Mouse (Mus musculus) midbrain, embryonic 15.5 days (tissue): ENCODE results near the gene Gm21731. TPM values are rescaled to one million over a fixed set of nuclear protein-coding genes. Genes with fewer than 3 reads are reported as not detected.
"Not testable (repeated sequence)": the region's sequence is repeated elsewhere in the genome, so short reads cannot be mapped to it uniquely, and the experiment has no call there.

Experiments
- ATAC-seq: fragments of 200-750 bp; cut with Nextera tagmentation; replicated peaks from 2 replicates; pipeline ENCODE4 v1.8.0; 2017; ENCODE audit warnings: moderate TSS enrichment
- H3K27ac ChIP-seq: fragments of 300-500 bp; sonication (generic); 2 replicates; pipeline ENCODE4 v1.5.1; 2015; ENCODE audit warnings: mild to moderate bottlenecking, inconsistent platforms
- H3K27me3 ChIP-seq: fragments of 300-500 bp; sonication (generic); replicated peaks from 2 replicates; pipeline ENCODE4 v1.6.1; 2015; ENCODE audit warnings: inconsistent platforms
- H3K36me3 ChIP-seq: fragments of 300-500 bp; sonication (generic); replicated peaks from 2 replicates; pipeline ENCODE4 v1.6.1; 2015; ENCODE audit warnings: inconsistent platforms
- H3K4me1 ChIP-seq: fragments of 300-500 bp; sonication (generic); 2 replicates; pipeline ENCODE4 v1.6.1; 2015; ENCODE audit warnings: inconsistent platforms
- H3K4me2 ChIP-seq: fragments of 300-500 bp; sonication (generic); 2 replicates; pipeline ENCODE4 v1.6.1; 2015; ENCODE audit warnings: inconsistent platforms, mild to moderate bottlenecking, moderate library complexity
- H3K4me3 ChIP-seq: fragments of 300-500 bp; sonication (generic); 2 replicates; pipeline ENCODE4 v1.5.1; 2015; ENCODE audit warnings: mild to moderate bottlenecking, inconsistent platforms
- H3K9ac ChIP-seq: fragments of 300-500 bp; sonication (generic); 2 replicates; pipeline ENCODE4 v1.6.1; 2015; ENCODE audit warnings: mild to moderate bottlenecking, inconsistent platforms
- H3K9me3 ChIP-seq: fragments of 300-500 bp; sonication (generic); 2 replicates; pipeline ENCODE4 v1.6.1; 2016; ENCODE audit warnings: inconsistent platforms
- WGBS: fragments of 180-500 bp; shearing (Covaris S2); methylation state at CpG from one replicate; pipeline ENCODE4 v1.1.7; 2015; ENCODE audit warnings: mixed read lengths; 5-methylcytosine and 5-hydroxymethylcytosine counted together
- polyA plus RNA-seq: library from polyadenylated mRNA; unstranded; fragments of >200 nt; fragmentation: Nextera tagmentation; extraction: Ambion mirVana; gene quantifications from 2 replicates; pipeline ENCODE4 v1.2.1, GENCODE M21; 2015

Gm21731 gene
- polyA plus RNA-seq: not detected in 2 replicates

DNA sequence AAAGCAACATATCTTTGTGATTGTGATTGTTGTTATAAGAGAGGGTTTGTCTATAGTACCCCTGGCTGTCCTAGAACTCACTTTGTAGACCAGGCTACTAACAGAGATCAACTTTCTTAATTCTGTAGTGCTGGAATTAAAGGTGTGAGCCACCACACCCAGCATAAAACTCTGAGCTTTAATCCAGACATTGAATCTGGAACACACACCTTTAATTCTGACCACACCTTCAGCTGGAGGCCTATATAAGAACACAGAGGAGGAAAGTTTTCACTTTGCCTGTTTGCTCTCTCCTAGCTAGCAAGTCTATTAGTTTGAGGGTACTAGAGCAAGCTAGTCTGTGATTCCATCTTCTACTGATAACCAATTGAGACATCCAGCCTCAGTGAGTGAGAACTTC, at the start of gene Gm21731:
Gm21731 (plus strand) TSS at position 301 of the 400 bp plus-strand sequence.
- H3K27ac ChIP-seq, ATAC-seq, H3K4me1 ChIP-seq: not testable (repeated sequence)

DNA sequence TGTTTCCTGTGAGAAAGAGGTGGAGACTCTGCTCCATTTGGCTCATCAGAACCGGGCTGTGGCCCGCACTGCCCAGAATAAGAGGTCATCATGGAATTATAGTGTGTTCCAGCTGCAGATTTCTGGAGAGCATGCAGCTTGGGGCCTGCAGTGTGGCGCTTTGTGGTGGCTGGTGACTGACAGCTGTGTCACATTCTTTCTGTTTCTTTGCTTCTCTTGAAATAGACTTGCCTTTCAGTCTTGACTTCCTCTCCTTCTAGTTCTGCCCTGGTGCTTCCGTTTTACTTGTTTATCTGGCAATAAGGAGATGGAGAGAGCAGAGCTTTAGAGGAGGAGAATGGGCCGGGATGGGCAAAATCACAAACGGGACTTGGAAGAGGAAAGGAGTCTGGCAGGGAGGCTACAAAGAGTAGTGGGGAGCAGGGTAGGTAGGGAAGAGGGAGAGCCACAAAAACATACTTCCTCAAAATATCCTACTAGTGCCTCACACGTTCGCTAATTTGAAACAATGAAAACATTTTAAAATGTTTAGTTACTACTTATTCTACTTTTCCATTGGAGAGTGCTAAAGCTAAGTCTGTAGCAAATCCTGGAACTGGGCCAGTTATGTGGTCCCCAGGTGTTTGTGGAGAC, 42.6 kb upstream of the Gm21731 start:
- not testable (repeated sequence) for H3K9me3 ChIP-seq, H3K9ac ChIP-seq, H3K27ac ChIP-seq, H3K36me3 ChIP-seq, ATAC-seq, H3K4me2 ChIP-seq, H3K27me3 ChIP-seq, H3K4me1 ChIP-seq, H3K4me3 ChIP-seq
- WGBS: 87% methylated on average over 7 of the region's 8 CpGs

More for the DNA sequence above, at the start of gene Gm21731:
- not testable (repeated sequence) for H3K9me3 ChIP-seq, H3K36me3 ChIP-seq, H3K4me2 ChIP-seq, H3K27me3 ChIP-seq, H3K9ac ChIP-seq, H3K4me3 ChIP-seq

- H3K27me3 ChIP-seq, H3K4me1 ChIP-seq, H3K9ac ChIP-seq, H3K4me3 ChIP-seq, H3K36me3 ChIP-seq, H3K27ac ChIP-seq, H3K4me2 ChIP-seq, H3K9me3 ChIP-seq, ATAC-seq: not testable (repeated sequence)
- no CpG with 5 or more reads among the region's 2 CpGs for WGBS
Observed at GRCm38 (mm10) chr13:120215847-120216246, 23.1 kb upstream of the Gm21731 start, which contains the start of gene Gm21762. Gene Gm21762 (minus strand): TSS chr13:120215947.

GRCm38 (mm10) chr13:120220922-120221321, 18.0 kb upstream of the Gm21731 start:
- not testable (repeated sequence) for ATAC-seq

GRCm38 (mm10) chr13:120223012-120223659, 15.8 kb upstream of the Gm21731 start:
- not testable (repeated sequence) for H3K4me1 ChIP-seq, H3K9ac ChIP-seq, ATAC-seq, H3K9me3 ChIP-seq, H3K36me3 ChIP-seq, H3K27ac ChIP-seq, H3K4me3 ChIP-seq, H3K27me3 ChIP-seq, H3K4me2 ChIP-seq
- WGBS: 97% methylated on average over 16 of the region's 25 CpGs

More at GRCm38 (mm10) chr13:120220922-120221321, 18.0 kb upstream of the Gm21731 start:
- not testable (repeated sequence) for H3K9me3 ChIP-seq, H3K27me3 ChIP-seq, H3K4me1 ChIP-seq, H3K4me3 ChIP-seq, H3K36me3 ChIP-seq, H3K9ac ChIP-seq, H3K4me2 ChIP-seq, H3K27ac ChIP-seq
- 83% methylated on average over 5 of the region's 5 CpGs for WGBS

DNA sequence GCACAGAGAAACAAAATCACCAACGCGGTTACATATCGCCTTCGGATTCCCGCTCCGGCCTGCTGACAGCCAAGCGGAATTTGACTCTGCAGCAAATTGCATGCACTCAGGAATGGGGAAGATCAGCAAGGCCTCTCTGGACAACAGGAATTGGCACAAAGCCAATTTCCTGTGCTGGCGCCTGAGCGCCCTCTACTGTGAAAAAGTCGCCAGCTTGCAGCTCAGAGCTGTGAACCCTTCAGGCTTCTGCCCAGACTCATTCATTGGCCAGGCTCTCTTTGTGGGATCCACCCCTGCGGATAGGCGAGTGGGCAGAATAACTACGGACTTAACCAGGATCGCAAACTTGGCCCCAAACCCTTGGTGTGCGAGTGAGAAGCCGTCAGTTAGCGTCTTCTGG, 7.1 kb upstream of the Gm21731 start:
- H3K4me3 ChIP-seq: not testable (repeated sequence)

GRCm38 (mm10) chr13:120232447-120233049, 6.4 kb upstream of the Gm21731 start:
- H3K4me3 ChIP-seq, H3K9me3 ChIP-seq, H3K27me3 ChIP-seq, H3K4me2 ChIP-seq, ATAC-seq, H3K9ac ChIP-seq, H3K27ac ChIP-seq, H3K4me1 ChIP-seq, H3K36me3 ChIP-seq: not testable (repeated sequence)
- 77% methylated on average over 13 of the region's 25 CpGs for WGBS

More for the DNA sequence above, 7.1 kb upstream of the Gm21731 start:
- not testable (repeated sequence) for H3K9ac ChIP-seq, H3K27me3 ChIP-seq, H3K36me3 ChIP-seq, H3K27ac ChIP-seq, H3K9me3 ChIP-seq, H3K4me1 ChIP-seq, H3K4me2 ChIP-seq, ATAC-seq
- 94% methylated on average over 17 of the region's 17 CpGs for WGBS

- H3K4me1 ChIP-seq, H3K27ac ChIP-seq, H3K9ac ChIP-seq, H3K4me3 ChIP-seq, H3K27me3 ChIP-seq, H3K36me3 ChIP-seq, H3K4me2 ChIP-seq, H3K9me3 ChIP-seq, ATAC-seq: not testable (repeated sequence)
- 84% methylated on average over 2 of the region's 3 CpGs for WGBS
Observed at GRCm38 (mm10) chr13:120251208-120251924, 12.5 kb downstream of the Gm21731 start.

DNA sequence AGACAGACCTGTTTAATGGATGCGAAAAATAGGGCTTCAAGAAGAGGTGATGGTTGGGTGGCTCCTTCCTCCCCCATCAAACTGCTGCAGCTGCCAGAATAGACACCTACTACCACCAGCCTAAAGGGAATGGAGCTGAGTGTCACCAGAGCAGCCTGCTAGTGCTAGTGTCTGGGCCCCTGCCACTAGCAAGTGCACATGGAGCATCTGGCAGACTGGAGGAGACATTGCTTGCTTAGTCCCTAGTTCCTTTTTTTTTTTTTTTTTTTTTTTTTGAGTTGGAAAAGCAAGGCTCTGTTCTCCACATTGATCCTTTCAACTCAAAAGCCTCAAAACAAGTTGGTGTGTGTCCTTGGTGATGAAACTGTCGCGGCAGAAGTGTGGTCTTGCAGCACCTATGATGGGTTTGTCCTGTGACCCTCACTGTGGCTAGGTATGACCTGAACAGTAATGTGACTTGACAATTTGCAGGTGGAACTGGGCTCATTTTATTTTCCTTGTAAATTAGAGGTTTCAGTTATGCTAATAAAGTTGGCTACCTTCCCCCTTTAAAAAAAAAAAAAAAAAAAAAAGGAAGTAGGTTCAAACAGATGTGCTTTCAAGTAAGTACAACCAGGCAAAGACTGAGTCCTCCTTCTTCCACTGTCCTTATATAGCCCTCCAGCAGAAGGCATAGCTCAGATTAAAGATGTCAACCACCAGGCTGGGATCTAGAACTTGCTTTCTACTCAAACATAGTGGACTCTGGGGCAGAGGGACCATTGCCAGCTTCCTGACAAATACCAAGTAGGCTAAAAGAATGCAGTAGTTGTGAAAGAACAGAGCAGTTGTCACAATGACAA, 20.1 kb downstream of the Gm21731 start:
- not testable (repeated sequence) for H3K4me1 ChIP-seq, H3K27me3 ChIP-seq, H3K4me2 ChIP-seq, H3K4me3 ChIP-seq, H3K9ac ChIP-seq, H3K9me3 ChIP-seq, ATAC-seq, H3K27ac ChIP-seq, H3K36me3 ChIP-seq
- WGBS: 91% methylated on average over 3 of the region's 3 CpGs

GRCm38 (mm10) chr13:120259718-120260117, 20.8 kb downstream of the Gm21731 start:
- H3K4me2 ChIP-seq, H3K27me3 ChIP-seq, ATAC-seq, H3K4me3 ChIP-seq, H3K36me3 ChIP-seq, H3K4me1 ChIP-seq, H3K27ac ChIP-seq, H3K9me3 ChIP-seq, H3K9ac ChIP-seq: not testable (repeated sequence)
- WGBS: 73% methylated on average over 3 of the region's 3 CpGs

GRCm38 (mm10) chr13:120262870-120263269, 24.0 kb downstream of the Gm21731 start, which contains the start of gene AF067061:
Gene AF067061 (plus strand): TSS chr13:120263114.
- not testable (repeated sequence) for H3K36me3 ChIP-seq, H3K4me3 ChIP-seq, H3K9ac ChIP-seq, H3K27me3 ChIP-seq, H3K4me1 ChIP-seq, ATAC-seq, H3K9me3 ChIP-seq, H3K27ac ChIP-seq, H3K4me2 ChIP-seq
- WGBS: 80% methylated on average over 2 of the region's 2 CpGs

DNA sequence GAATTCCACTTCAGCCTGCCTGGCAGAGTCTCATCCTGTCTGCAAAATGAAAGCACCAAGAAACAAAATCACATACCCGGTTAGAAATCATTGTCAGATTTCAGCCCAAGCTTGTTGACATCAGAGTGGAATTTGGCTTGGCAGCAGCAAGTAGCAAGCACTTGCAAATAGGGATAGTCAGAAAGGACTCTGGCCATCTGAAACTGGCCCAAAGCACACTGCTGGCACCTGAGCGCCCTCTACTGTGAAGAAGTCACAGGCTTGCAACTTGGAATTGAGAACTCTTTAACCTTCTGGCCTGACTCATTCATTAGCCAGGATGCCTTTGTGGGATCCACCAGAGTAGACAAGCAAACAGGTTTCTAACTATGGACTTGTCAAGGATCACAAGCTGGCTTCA, 38.9 kb downstream of the Gm21731 start:
- H3K4me3 ChIP-seq, H3K4me1 ChIP-seq, H3K4me2 ChIP-seq, H3K27me3 ChIP-seq, H3K9ac ChIP-seq, H3K27ac ChIP-seq, H3K36me3 ChIP-seq, ATAC-seq, H3K9me3 ChIP-seq: not testable (repeated sequence)
- 30% methylated on average over 2 of the region's 2 CpGs for WGBS
